Mouse (Mus musculus): ENCODE measurements around the gene Enpp3. TPM values are rescaled to one million over a fixed set of nuclear protein-coding genes. Genes with fewer than 3 reads are reported as not detected.

Gene Enpp3
- total RNA-seq, 2 experiments from 2014 or later: 0.39 to 0.41 TPM

Other genes with a start within 250 kb of the Enpp3 start
- 10 to 100 TPM; 31.4 to 32.5 TPM for gene Ccn2, start 247.4 kb downstream of the Enpp3 start, total RNA-seq (2021)
- gene Enpp1, start 130.7 kb downstream of the Enpp3 start, total RNA-seq (2021): 1 to 10 TPM; 3.6 to 4.1 TPM
- gene Med23, start 27.2 kb upstream of the Enpp3 start, total RNA-seq (2021): 10 to 100 TPM; 29.9 to 36.8 TPM
- gene Arg1, start 84.7 kb upstream of the Enpp3 start, total RNA-seq (2021): under 1 TPM in 1 of 2 experiments, not detected in 1; 0.27 TPM